Mouse (Mus musculus): ENCODE results near the gene Ralb. TPM values are rescaled to one million over a fixed set of nuclear protein-coding genes. Genes with fewer than 3 reads are reported as not detected.

Ralb gene
- polyA plus RNA-seq (2012; fragmentation: generic; extraction: Trizol), result 26.0 TPM

DNA sequence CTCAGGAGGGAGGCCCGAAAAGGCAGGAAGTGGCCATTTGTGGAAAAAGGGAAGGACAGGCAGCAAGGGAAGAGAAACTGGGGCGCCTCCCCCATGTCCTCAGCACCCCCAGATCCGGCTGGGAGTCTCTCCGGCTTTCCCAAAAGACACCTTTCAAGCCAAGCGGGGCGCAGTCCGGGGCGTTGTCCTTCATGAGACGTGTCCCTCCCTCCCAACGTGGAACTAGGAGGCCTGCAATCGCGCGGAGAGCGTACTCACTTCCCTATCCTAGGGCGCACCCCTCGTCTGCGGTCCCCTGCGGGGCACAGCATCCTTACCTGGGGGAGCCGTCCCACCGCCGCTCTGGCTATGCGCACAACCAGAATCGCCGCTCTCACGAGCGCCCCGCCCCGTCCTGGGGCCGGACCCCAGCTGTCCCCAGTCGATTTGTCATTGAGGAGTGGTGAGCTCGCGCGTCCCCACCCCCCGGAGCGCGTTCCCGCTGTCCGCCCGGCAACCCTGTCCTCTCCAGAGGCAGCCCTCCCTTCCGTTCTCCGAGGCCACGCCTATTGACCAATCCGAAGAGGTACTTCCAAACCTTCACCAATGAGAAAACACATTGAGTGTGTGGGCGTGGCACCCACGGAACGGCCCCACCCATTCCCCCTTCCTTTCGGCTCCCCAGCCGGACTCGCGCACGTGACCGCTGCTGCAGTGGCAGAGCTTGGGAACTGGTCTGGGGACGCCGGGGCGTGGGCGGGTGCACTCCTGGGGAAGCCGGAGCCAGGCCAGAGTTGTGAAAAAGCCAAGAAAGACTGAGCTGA lies at the start of gene Ralb:
Ralb (minus strand) TSS at position 535 of the 803 bp plus-strand sequence.
- Histone ChIP-seq H3K36me3 (ENCODE audit: control insufficient read depth, insufficient read depth) (no peaks in the 10 kb centered on the region), H3K4me2 (ENCODE audit: low read depth) (peak within 1 kb of the TSS; percentile 74)
- TF ChIP-seq REST (IDR thresholded peaks at IDR 0.05; ENCODE audit: insufficient read depth, insufficient read length) (no peak), E2F4 (IDR thresholded peaks at IDR 0.05; ENCODE audit: insufficient read depth) (no peak), MYOD1 (IDR thresholded peaks at IDR 0.05; ENCODE audit: control insufficient read depth in 1 of 3, insufficient read length in 2 of 3, low read depth in 2 of 3) (peak in 2 of 3 experiments; percentile 45 to 76), TCF12 (IDR thresholded peaks at IDR 0.05; ENCODE audit: insufficient read depth, poor library complexity, severe bottlenecking) (no peak), MAX (IDR thresholded peaks at IDR 0.05; ENCODE audit: low read depth) (no peak), CEBPB (IDR thresholded peaks at IDR 0.05; ENCODE audit: insufficient read depth, poor library complexity, severe bottlenecking) (no peak), MYOG (IDR thresholded peaks at IDR 0.05; ENCODE audit: control insufficient read depth in 1 of 3, insufficient read depth in 1 of 3, insufficient read length in 2 of 3, low read depth in 2 of 3) (peak in 2 of 3 experiments; percentile 36 to 72), POLR2AphosphoS2 (IDR thresholded peaks at IDR 0.05; ENCODE audit: insufficient read length, low read depth) (no peak), TCF3 (IDR thresholded peaks at IDR 0.05; ENCODE audit: insufficient read length, low read depth) (peak; percentile 11), SRF (IDR thresholded peaks at IDR 0.05; ENCODE audit: control insufficient read depth, insufficient read length, low read depth) (peak; percentile 93), POLR2A (IDR thresholded peaks at IDR 0.05; ENCODE audit: insufficient read length, low read depth) (peak; percentile 67), USF1 (IDR thresholded peaks at IDR 0.05; ENCODE audit: low read depth) (peak; percentile 93)

DNA sequence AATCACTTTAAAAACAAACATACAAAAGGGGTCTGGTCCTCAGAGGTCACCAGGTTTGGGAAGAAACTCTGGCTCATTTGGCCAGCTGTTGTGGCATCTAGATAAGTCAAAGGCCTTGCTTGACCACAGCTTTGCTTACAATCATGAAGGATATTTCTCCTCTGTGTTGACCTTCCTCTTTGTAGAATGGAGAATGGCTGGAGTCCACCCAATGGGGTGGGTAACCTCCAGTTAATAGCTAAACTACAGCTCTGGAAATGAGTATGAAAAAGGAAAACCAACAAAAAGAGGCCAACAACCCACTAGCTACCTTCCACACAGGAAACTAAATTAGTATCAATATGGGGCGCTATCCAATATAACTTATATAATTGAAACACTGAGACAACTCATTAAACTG lies 47.1 kb upstream of the Ralb start:
- TF ChIP-seq CEBPB (IDR thresholded peaks at IDR 0.05; ENCODE audit: insufficient read depth, poor library complexity, severe bottlenecking) (no peak), REST (IDR thresholded peaks at IDR 0.05; ENCODE audit: insufficient read depth, insufficient read length) (no peak), USF1 (IDR thresholded peaks at IDR 0.05; ENCODE audit: low read depth) (no peak), POLR2A (IDR thresholded peaks at IDR 0.05; ENCODE audit: insufficient read length, low read depth) (no peak), SRF (IDR thresholded peaks at IDR 0.05; ENCODE audit: control insufficient read depth, insufficient read length, low read depth) (no peak), E2F4 (IDR thresholded peaks at IDR 0.05; ENCODE audit: insufficient read depth) (no peak), MAX (IDR thresholded peaks at IDR 0.05; ENCODE audit: low read depth) (no peak), TCF12 (IDR thresholded peaks at IDR 0.05; ENCODE audit: insufficient read depth, poor library complexity, severe bottlenecking) (no peak), MYOD1 (IDR thresholded peaks at IDR 0.05; ENCODE audit: control insufficient read depth in 1 of 3, insufficient read length in 2 of 3, low read depth in 2 of 3) (no peak)
- H3K36me3 ChIP-seq (ENCODE audit: control insufficient read depth, insufficient read depth), result no peaks in the 10 kb centered on the region
- no peak overlapping the region for H3K4me3 ChIP-seq
- H3ac ChIP-seq (ENCODE audit: control insufficient read depth, insufficient read length), result no peak overlapping the region
- H3K4me2 ChIP-seq (ENCODE audit: low read depth), result no peak overlapping the region
- no peaks in the 10 kb centered on the region for H3K27me3 ChIP-seq (ENCODE audit: control insufficient read depth, insufficient read depth, insufficient read length)
- no peaks in the 10 kb centered on the region for H3K79me2 ChIP-seq (ENCODE audit: control insufficient read depth, insufficient read depth)

More for the DNA sequence above, at the start of gene Ralb:
- H3K4me3 ChIP-seq, result peak within 1 kb of the TSS; percentile 71
- peaks cover 47% of the 10 kb centered on the region for H3K79me2 ChIP-seq (ENCODE audit: control insufficient read depth, insufficient read depth)
- H3K27me3 ChIP-seq (ENCODE audit: control insufficient read depth, insufficient read depth, insufficient read length), result no peaks in the 10 kb centered on the region
- peak within 1 kb of the TSS; percentile 40 for H3ac ChIP-seq (ENCODE audit: control insufficient read depth, insufficient read length)

DNA sequence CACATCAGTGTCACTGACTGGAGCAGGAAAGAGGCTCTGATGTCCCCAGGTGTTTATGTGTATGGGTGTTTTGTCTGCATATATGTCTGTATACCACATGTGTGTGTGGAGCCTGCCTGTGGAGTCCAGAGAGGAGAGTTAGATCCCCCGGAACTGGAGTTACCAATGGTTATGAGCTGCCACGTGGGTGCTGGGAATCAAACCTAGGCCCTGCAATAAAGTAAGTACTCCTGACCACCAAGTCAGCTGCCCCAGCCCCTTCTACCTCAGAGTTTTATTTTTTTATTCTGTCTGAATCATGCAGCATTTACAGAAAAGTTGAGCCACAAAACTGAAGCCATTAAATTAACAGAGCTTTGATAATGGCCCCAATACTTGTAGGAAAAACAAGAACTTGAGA lies 45.5 kb upstream of the Ralb start:
- no peaks in the 10 kb centered on the region for H3K36me3 ChIP-seq (ENCODE audit: control insufficient read depth, insufficient read depth)
- no peak overlapping the region for H3K4me3 ChIP-seq
- no peak overlapping the region for H3K4me2 ChIP-seq (ENCODE audit: low read depth)
- H3K27me3 ChIP-seq (ENCODE audit: control insufficient read depth, insufficient read depth, insufficient read length), result no peaks in the 10 kb centered on the region
- TF ChIP-seq TCF3 (IDR thresholded peaks at IDR 0.05; ENCODE audit: insufficient read length, low read depth) (no peak), MAX (IDR thresholded peaks at IDR 0.05; ENCODE audit: low read depth) (no peak), E2F4 (IDR thresholded peaks at IDR 0.05; ENCODE audit: insufficient read depth) (no peak)
- H3ac ChIP-seq (ENCODE audit: control insufficient read depth, insufficient read length), result no peak overlapping the region
- H3K79me2 ChIP-seq (ENCODE audit: control insufficient read depth, insufficient read depth), result no peaks in the 10 kb centered on the region

DNA sequence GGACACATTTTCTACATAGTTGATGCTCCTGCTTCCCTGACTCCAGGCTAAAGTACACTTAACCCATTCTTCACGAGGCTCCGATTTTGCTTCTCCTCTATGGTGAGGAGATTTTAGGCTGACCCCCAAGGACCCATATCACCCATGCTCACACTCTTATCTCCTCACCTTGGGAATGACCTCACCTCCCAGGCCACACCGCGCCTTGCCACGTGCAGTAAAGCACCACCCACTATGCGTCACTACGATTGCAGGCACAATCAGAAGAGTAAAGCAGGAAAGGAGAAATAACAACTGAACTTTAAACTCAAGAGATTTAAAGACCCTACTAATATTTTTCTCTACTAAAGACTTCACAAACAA lies 44.7 kb upstream of the Ralb start:
- H3K27me3 ChIP-seq (ENCODE audit: control insufficient read depth, insufficient read depth, insufficient read length), result no peaks in the 10 kb centered on the region
- no peak for TF ChIP-seq REST (IDR thresholded peaks at IDR 0.05; ENCODE audit: insufficient read depth, insufficient read length)
- TF ChIP-seq USF1 (IDR thresholded peaks at IDR 0.05; ENCODE audit: low read depth), result no peak
- no peak for TF ChIP-seq E2F4 (IDR thresholded peaks at IDR 0.05; ENCODE audit: insufficient read depth)
- TF ChIP-seq TCF12 (IDR thresholded peaks at IDR 0.05; ENCODE audit: insufficient read depth, poor library complexity, severe bottlenecking), result no peak
- TF ChIP-seq CEBPB (IDR thresholded peaks at IDR 0.05; ENCODE audit: insufficient read depth, poor library complexity, severe bottlenecking), result no peak
- no peak for TF ChIP-seq POLR2A (IDR thresholded peaks at IDR 0.05; ENCODE audit: insufficient read length, low read depth)
- no peak for TF ChIP-seq MYOG (IDR thresholded peaks at IDR 0.05; ENCODE audit: control insufficient read depth in 1 of 3, insufficient read depth in 1 of 3, insufficient read length in 2 of 3, low read depth in 2 of 3)
- no peak for TF ChIP-seq MAX (IDR thresholded peaks at IDR 0.05; ENCODE audit: low read depth)
- no peak for TF ChIP-seq SRF (IDR thresholded peaks at IDR 0.05; ENCODE audit: control insufficient read depth, insufficient read length, low read depth)
- TF ChIP-seq MYOD1 (IDR thresholded peaks at IDR 0.05; ENCODE audit: control insufficient read depth in 1 of 3, insufficient read length in 2 of 3, low read depth in 2 of 3), result no peak
- no peak for TF ChIP-seq TCF3 (IDR thresholded peaks at IDR 0.05; ENCODE audit: insufficient read length, low read depth)
- no peak for TF ChIP-seq POLR2AphosphoS2 (IDR thresholded peaks at IDR 0.05; ENCODE audit: insufficient read length, low read depth)
- H3K36me3 ChIP-seq (ENCODE audit: control insufficient read depth, insufficient read depth), result no peaks in the 10 kb centered on the region
- H3ac ChIP-seq (ENCODE audit: control insufficient read depth, insufficient read length), result no peak overlapping the region
- no peak overlapping the region for H3K4me3 ChIP-seq
- H3K4me2 ChIP-seq (ENCODE audit: low read depth), result no peak overlapping the region
- H3K79me2 ChIP-seq (ENCODE audit: control insufficient read depth, insufficient read depth), result no peaks in the 10 kb centered on the region

Data from myocyte (in vitro differentiated cells).